8 mouse cellular contexts compared by ENCODE assay signal in genomic region chr11:84522577-84523320, GRCm38 (mm10). TPM values are rescaled to one million over a fixed set of nuclear protein-coding genes. Genes with fewer than 3 reads are reported as not detected.
DNase-seq lines count a peak whose midpoint lies in the region; ATAC-seq and TF ChIP-seq lines count a peak whose summit lies in the region.

No protein-coding gene starts in this region.

- H3K36me3 ChIP-seq in embryonic facial prominence, embryonic 14.5 days (ENCODE audit: control insufficient read depth, insufficient read depth, low read length): no peaks in the 10 kb centered on the region
- H3K36me3 ChIP-seq in heart, embryonic 16.5 days (ENCODE audit: control insufficient read depth, insufficient read depth): no peaks in the 10 kb centered on the region
- H3K36me3 ChIP-seq in small intestine, adult 2 months (ENCODE audit: control insufficient read depth, insufficient read depth, low read length): no peaks in the 10 kb centered on the region

- H3K4me3 ChIP-seq in layer of hippocampus, adult 2 months: no peak overlapping the region
- peak overlapping the region; percentile 23 for H3K4me3 ChIP-seq in embryonic facial prominence, embryonic 14.5 days (ENCODE audit: low read depth, low read length)
- peak overlapping the region; percentile 32 for H3K4me3 ChIP-seq in heart, embryonic 16.5 days (ENCODE audit: low read length)
- H3K4me3 ChIP-seq in small intestine, adult 2 months (ENCODE audit: low read depth, low read length): peak overlapping the region; percentile 51

- 0 out of 2 replicates have a peak, but pooled peaks have one; percentile 23 for ATAC-seq in embryonic facial prominence, embryonic 14.5 days (ENCODE audit: low read depth)
- ATAC-seq in heart, embryonic 16.5 days (replicated peaks; ENCODE audit: extremely low read depth, insufficient read depth, low FRiP score): no peak

- no peak overlapping the region for H3K9ac ChIP-seq in embryonic facial prominence, embryonic 14.5 days (ENCODE audit: low read depth, low read length)
- no peak overlapping the region for H3K9ac ChIP-seq in heart, embryonic 16.5 days (ENCODE audit: low read length)

- DNase-seq in layer of hippocampus, adult 11-12 months (ENCODE audit: low spot score): peak; percentile 23
- DNase-seq in layer of hippocampus, adult 2 months (ENCODE audit: low spot score in 2 of 2): no peak
- DNase-seq in embryonic facial prominence, embryonic 14.5 days (ENCODE audit: low spot score): peak; percentile 46
- DNase-seq in kidney, postnatal 10 days: peak; percentile 74
- DNase-seq in lung, postnatal 36 days: peak; percentile 88
- DNase-seq in thymus, postnatal 36 days: no peak

- no peaks in the 10 kb centered on the region for H3K9me3 ChIP-seq in embryonic facial prominence, embryonic 14.5 days (ENCODE audit: control insufficient read depth, low read length)
- H3K9me3 ChIP-seq in heart, embryonic 16.5 days (replicated peaks; ENCODE audit: control insufficient read depth, low read length): no peaks in the 10 kb centered on the region

- TF ChIP-seq CTCF in layer of hippocampus, adult 2 months (conservative IDR thresholded peaks at IDR 0.05): no peak
- TF ChIP-seq CTCF in small intestine, adult 2 months (IDR thresholded peaks at IDR 0.05; ENCODE audit: extremely low read depth, insufficient read length, insufficient replicate concordance, low read depth, low read length): no peak

- H3K4me1 ChIP-seq in embryonic facial prominence, embryonic 14.5 days (ENCODE audit: control insufficient read depth, insufficient read depth, low read length): peaks cover 7% of the 10 kb centered on the region; the same call in 1 of the 2 replicates
- peaks cover 21% of the 10 kb centered on the region for H3K4me1 ChIP-seq in heart, embryonic 16.5 days (ENCODE audit: control insufficient read depth, insufficient read depth, low read length)
- H3K4me1 ChIP-seq in small intestine, adult 2 months (ENCODE audit: control insufficient read depth, insufficient read depth, insufficient read length, low read length): peaks cover 14% of the 10 kb centered on the region

- under 1% methylated on average over 38 of the region's 40 CpGs for WGBS in embryonic facial prominence, embryonic 14.5 days
- under 1% methylated on average over 40 of the region's 40 CpGs for WGBS in heart, embryonic 16.5 days
- WGBS in small intestine, adult 2 months: 2% methylated on average over 40 of the region's 40 CpGs

- no peak for TF ChIP-seq POLR2A in small intestine, adult 2 months (IDR thresholded peaks at IDR 0.05; ENCODE audit: low read depth, low read length)

- H3K4me2 ChIP-seq in embryonic facial prominence, embryonic 14.5 days (ENCODE audit: low read depth, low read length): peak overlapping the region; percentile 31; the same call in 1 of the 2 replicates
- peak overlapping the region; percentile 49 for H3K4me2 ChIP-seq in heart, embryonic 16.5 days (ENCODE audit: low read depth, low read length)

- H3K27me3 ChIP-seq in embryonic facial prominence, embryonic 14.5 days (replicated peaks; ENCODE audit: control insufficient read depth, insufficient read depth, low read length): peaks cover 96% of the 10 kb centered on the region
- peaks cover 93% of the 10 kb centered on the region for H3K27me3 ChIP-seq in heart, embryonic 16.5 days (ENCODE audit: control insufficient read depth, insufficient read depth, low read length)
- H3K27me3 ChIP-seq in small intestine, adult 2 months (ENCODE audit: control insufficient read depth, insufficient read depth, low read length): peaks cover 87% of the 10 kb centered on the region

- H3K27ac ChIP-seq in layer of hippocampus, adult 2 months: no peak overlapping the region
- H3K27ac ChIP-seq in embryonic facial prominence, embryonic 14.5 days (replicated peaks; ENCODE audit: low read depth, low read length): no peak overlapping the region
- no peak overlapping the region for H3K27ac ChIP-seq in heart, embryonic 16.5 days (ENCODE audit: low read length)
- no peak overlapping the region for H3K27ac ChIP-seq in small intestine, adult 2 months (ENCODE audit: insufficient read depth, low read depth, low read length)

RNA-seq across cellular contexts. Expression of gene Lhx1, which starts 2.6 kb away (rescaled TPM):
- under 1 TPM; 0.20 to 0.33 TPM for total RNA-seq in layer of hippocampus, adult 2 months (2021)
- polyA plus RNA-seq in embryonic facial prominence, embryonic 14.5 days (2014; fragmentation: Nextera tagmentation; extraction: Ambion mirVana): 0.07 and 0.11 TPM in 2 replicates
- polyA plus RNA-seq in heart, embryonic 16.5 days (2015; fragmentation: Nextera tagmentation; extraction: Ambion mirVana): not detected in 2 replicates
- 0.14 and 0.49 TPM in 2 replicates for polyA plus RNA-seq in small intestine, adult 2 months (2012; rRNA removed)

RNA-seq across cellular contexts. Expression of gene Aatf, which starts 9.4 kb away (rescaled TPM):
- total RNA-seq in layer of hippocampus, adult 2 months (2021): 10 to 100 TPM; 20.8 to 21.3 TPM
- 39.9 and 40.3 TPM in 2 replicates for polyA plus RNA-seq in embryonic facial prominence, embryonic 14.5 days (2014; fragmentation: Nextera tagmentation; extraction: Ambion mirVana)
- polyA plus RNA-seq in heart, embryonic 16.5 days (2015; fragmentation: Nextera tagmentation; extraction: Ambion mirVana): 27.2 and 30.4 TPM in 2 replicates
- polyA plus RNA-seq in small intestine, adult 2 months (2012; rRNA removed): 2.2 and 4.7 TPM in 2 replicates

Comparison
In these comparisons a context has a peak if more than half of its experiments do, and no peak if none do; other contexts are left out.
1. DNase-seq: peak in layer of hippocampus, adult 11-12 months (single experiment), embryonic facial prominence, embryonic 14.5 days (single experiment), kidney, postnatal 10 days (single experiment) and lung, postnatal 36 days (single experiment); none in layer of hippocampus, adult 2 months (0 of 2) and thymus, postnatal 36 days (0 of 2).